Mouse (Mus musculus) cerebellum, postnatal 25 days (tissue): ENCODE results near the gene Tnf.
A peak's percentile ranks its signal among the peaks of the same experiment; 100 is the strongest.

ENCODE experiments used
- DNase-seq, 2 experiments: peaks; one replicate each; pipeline ENCODE4 v3.0.0; 2021; ENCODE audit warnings: mixed read lengths in 2 of 2

Tnf gene

GRCm38 (mm10) chr17:35168541-35169207, 33.1 kb downstream of the Tnf start:
- no peak for DNase-seq

GRCm38 (mm10) chr17:35167794-35168193, 34.0 kb downstream of the Tnf start:
- no peak for DNase-seq

- DNase-seq, result peak; percentile 63 to 82
Observed at GRCm38 (mm10) chr17:35166352-35167035, 35.3 kb downstream of the Tnf start.

GRCm38 (mm10) chr17:35165451-35166155, 36.2 kb downstream of the Tnf start:
- DNase-seq, result no peak

- DNase-seq, result peak; percentile 98 to 99
Observed at GRCm38 (mm10) chr17:35164568-35165450, 37.0 kb downstream of the Tnf start, which contains the start of gene Prrc2a. Prrc2a (minus strand) TSS chr17:35164897.

- no peak for DNase-seq
Observed at GRCm38 (mm10) chr17:35164218-35164567, 37.6 kb downstream of the Tnf start.

GRCm38 (mm10) chr17:35163326-35164081, 38.3 kb downstream of the Tnf start:
- DNase-seq, result no peak

GRCm38 (mm10) chr17:35162730-35163129, 39.1 kb downstream of the Tnf start:
- DNase-seq, result peak; percentile 34 to 63

- no peak for DNase-seq
Observed at GRCm38 (mm10) chr17:35162121-35162520, 39.7 kb downstream of the Tnf start.

- no peak for DNase-seq
Observed at GRCm38 (mm10) chr17:35161421-35161820, 40.4 kb downstream of the Tnf start.

GRCm38 (mm10) chr17:35159638-35160037, 42.2 kb downstream of the Tnf start:
- DNase-seq, result peak in 1 of 2 experiments; percentile 51

GRCm38 (mm10) chr17:35158850-35159593, 42.8 kb downstream of the Tnf start:
- no peak for DNase-seq

- DNase-seq, result no peak
Observed at GRCm38 (mm10) chr17:35157661-35158175, 44.1 kb downstream of the Tnf start.

- no peak for DNase-seq
Observed at GRCm38 (mm10) chr17:35157254-35157653, 44.6 kb downstream of the Tnf start.

GRCm38 (mm10) chr17:35156461-35157200, 45.2 kb downstream of the Tnf start:
- no peak for DNase-seq

- DNase-seq, result peak in 1 of 2 experiments; percentile 26
Observed at GRCm38 (mm10) chr17:35155451-35155850, 46.4 kb downstream of the Tnf start.

GRCm38 (mm10) chr17:35154616-35155015, 47.2 kb downstream of the Tnf start:
- DNase-seq, result peak in 1 of 2 experiments; percentile 15

GRCm38 (mm10) chr17:35153931-35154330, 47.9 kb downstream of the Tnf start:
- no peak for DNase-seq

- DNase-seq, result no peak
Observed at GRCm38 (mm10) chr17:35153077-35153476, 48.7 kb downstream of the Tnf start.

GRCm38 (mm10) chr17:35152121-35152520, 49.7 kb downstream of the Tnf start:
- DNase-seq, result no peak
